Mouse (Mus musculus): ENCODE results near the gene Dock2.

Dock2 gene

DNA sequence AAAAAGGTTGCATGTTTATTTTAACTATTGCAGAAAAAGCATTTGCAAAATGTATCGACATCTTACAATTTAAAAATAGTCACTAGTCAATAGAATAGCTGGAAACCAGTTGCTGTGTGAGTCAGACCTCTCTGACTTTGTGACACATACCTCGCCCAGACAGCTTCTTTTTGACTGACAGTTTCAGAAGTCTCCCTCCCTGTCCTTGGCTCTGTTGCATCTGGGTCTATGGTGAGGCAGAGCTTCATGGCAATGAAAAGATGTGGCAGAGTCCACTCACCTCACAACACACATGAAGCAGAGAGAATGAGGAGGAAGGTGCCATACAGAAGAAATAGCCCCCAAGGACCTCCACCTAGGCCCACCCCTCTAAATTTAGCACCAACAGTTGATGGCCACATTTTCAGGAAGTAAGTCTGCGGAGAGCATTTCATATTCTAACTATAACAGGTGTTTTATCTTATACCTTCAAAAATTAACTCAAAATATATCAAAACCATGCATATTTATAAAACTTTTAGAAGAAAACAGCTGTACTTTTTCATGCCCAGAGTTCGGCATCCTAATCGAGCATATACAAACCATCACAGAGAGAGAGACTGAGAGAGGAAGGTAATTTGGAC, 19.8 kb downstream of the Dock2 start:
- no peak for DNase-seq

GRCm38 (mm10) chr11:34762570-34763127, 21.0 kb downstream of the Dock2 start:
- DNase-seq = no peak

- DNase-seq = no peak
These were observed 21.6 kb downstream of the Dock2 start for GRCm38 (mm10) chr11:34762125-34762524.

GRCm38 (mm10) chr11:34759582-34759981, 24.1 kb downstream of the Dock2 start:
- no peak for DNase-seq

- no peak for DNase-seq
These were observed 42.6 kb downstream of the Dock2 start for GRCm38 (mm10) chr11:34741081-34741480.

GRCm38 (mm10) chr11:34739816-34740215, 43.9 kb downstream of the Dock2 start:
- DNase-seq = no peak

GRCm38 (mm10) chr11:34738945-34739344, 44.7 kb downstream of the Dock2 start:
- DNase-seq = no peak

GRCm38 (mm10) chr11:34737193-34737592, 46.5 kb downstream of the Dock2 start:
- no peak for DNase-seq

GRCm38 (mm10) chr11:34734033-34734432, 49.7 kb downstream of the Dock2 start:
- DNase-seq = no peak

GRCm38 (mm10) chr11:34727467-34727866, 56.2 kb downstream of the Dock2 start:
- peak; percentile 59 for DNase-seq

GRCm38 (mm10) chr11:34726699-34727347, 56.9 kb downstream of the Dock2 start:
- DNase-seq = peak; percentile 19

- DNase-seq = no peak
These were observed 70.3 kb downstream of the Dock2 start for GRCm38 (mm10) chr11:34713360-34713759.

GRCm38 (mm10) chr11:34708278-34708677, 75.4 kb downstream of the Dock2 start:
- DNase-seq = no peak

DNA sequence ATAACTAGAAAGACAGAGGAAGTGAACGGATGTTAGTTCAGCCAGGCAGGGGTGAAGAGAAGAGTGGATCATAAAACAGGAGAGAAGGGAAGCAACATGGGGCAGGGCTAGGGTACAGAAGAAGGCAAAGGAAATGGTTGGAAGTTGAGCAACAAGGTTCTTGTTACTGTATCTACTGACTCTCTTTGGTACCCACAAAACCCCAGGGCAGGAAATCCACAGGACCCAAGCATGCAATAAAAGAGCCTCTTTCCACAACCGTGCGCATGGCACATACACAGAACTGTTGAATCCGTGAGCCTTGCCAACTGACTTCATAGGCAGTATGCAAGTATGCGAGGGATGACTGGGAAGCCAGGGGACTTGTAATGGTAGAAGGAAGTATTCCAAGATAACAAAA, 76.3 kb downstream of the Dock2 start:
- DNase-seq = no peak

GRCm38 (mm10) chr11:34705108-34705446, 78.6 kb downstream of the Dock2 start:
- no peak for DNase-seq

DNA sequence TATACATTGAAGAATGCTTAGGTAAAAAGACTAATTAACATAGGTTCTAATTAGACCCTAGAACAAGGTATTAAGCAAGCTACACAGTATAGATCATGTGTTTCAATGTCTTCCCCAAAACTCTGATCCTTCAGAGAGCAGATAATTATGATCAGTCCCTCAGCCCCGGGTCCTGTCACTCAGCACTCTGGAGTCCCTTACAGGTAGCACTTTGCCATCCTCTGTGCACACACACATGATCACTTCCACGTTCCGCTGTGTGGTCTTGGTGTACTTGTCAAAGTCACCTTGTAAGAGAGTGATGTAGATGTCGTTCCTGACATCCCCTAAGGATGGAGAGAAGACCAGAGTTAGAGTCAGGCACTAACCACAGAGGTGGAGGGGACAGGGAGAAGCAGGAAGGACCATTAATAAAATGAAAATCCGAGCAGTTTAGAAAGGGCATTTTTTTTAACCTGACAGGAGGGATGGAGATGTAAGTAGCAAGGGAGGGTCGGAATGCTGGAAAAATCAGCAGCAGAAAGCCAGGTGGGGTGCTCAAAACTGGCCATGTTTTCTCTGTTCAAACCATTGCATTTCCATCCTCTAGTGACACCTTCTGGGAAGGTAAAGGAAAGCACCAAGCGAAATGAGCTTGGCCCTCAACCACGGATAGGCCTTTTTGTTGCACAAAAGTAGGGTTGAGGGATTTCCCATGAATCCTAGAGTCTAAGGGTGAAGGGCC, 79.1 kb downstream of the Dock2 start:
- no peak for DNase-seq

DNA sequence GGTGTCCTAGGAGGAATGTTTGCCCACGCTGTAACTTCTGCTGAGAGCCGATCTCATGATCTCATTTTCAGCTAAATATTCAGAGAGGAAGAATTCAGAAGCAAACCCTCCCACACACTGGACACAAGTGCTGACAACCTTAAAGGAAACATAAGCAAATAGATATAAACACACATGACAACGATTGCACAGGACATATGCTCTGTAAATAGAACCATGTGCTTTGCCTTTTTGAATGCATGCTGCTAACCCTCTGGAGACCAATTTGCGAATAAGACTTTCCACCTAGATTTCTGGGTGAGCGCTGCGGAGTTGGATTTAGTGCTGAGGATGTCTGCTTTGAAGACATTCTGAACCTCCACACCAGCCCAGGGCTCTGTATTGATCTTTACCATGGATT, 79.8 kb downstream of the Dock2 start:
- no peak for DNase-seq

GRCm38 (mm10) chr11:34681790-34682189, 101.9 kb downstream of the Dock2 start:
- DNase-seq = no peak

DNA sequence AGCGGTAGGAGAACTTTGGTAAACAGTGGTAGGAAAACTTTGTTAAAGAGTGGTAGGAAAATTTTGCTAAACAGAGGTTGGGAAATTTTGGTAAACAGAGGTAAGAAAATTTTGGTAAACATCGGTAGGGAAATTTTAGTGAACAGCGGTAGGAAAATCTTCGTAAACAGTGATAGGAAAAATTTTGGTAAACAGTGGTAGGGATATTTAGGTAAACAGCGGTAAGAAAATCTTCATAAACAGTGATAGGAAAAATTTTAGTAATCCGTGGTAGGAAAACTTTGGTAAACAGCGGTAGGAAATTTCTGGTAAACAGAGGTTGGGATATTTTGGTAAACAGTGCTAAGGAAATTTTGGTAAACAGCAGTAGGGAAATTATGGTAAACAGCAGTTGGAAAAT, 239.1 kb downstream of the Dock2 start:
- no peak for DNase-seq

DNA sequence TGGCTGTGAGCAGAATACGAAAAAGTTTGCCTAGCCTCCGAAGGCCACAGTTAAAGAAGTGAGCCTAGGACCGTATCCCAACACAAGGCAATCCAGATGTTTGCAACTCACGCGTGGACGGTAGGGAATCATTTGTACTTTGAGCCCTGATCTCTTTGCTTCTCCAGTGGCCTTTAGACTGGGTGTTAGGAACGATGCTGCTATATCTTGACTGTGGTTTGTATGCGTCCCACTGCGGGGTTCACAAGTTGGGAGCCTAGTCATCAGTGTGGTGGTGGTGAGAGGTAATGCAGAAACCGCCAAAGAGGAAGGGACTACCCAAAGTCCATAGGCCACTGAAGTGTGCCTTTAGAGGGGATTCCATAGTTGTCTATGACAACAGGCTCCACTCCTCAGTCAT, 251.6 kb downstream of the Dock2 start:
- no peak for DNase-seq

GRCm38 (mm10) chr11:34530971-34531370, 252.7 kb downstream of the Dock2 start:
- no peak for DNase-seq

- DNase-seq = no peak
These were observed 255.7 kb downstream of the Dock2 start for GRCm38 (mm10) chr11:34528006-34528405.

DNA sequence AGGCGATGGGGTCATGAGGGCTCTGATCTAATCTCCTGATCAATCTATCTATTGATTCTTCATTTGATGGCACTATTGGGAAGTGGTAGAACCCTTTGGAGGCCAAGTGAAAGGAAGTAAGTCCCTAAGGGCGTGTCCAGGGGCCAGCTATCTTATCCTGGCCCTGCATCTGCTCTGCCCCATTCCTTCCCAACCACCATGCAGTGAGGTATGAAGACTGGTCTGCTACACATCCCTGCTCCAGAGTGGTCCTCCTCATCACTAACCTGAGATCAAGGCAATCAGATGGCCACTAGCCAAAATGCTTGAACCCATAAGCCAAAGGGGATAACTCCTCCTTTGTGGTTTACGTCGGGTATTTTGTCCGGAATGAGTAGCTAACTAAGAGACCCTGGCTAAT, 256.5 kb downstream of the Dock2 start:
- peak; percentile 10 for DNase-seq
